Mouse (Mus musculus) kidney, postnatal 25 days (tissue): ENCODE data around the gene Naa80.

ENCODE experiments used
- DNase-seq, 2 experiments: peaks; one replicate each; pipeline ENCODE4 v3.0.0; 2021; ENCODE audit warnings: mixed read lengths in 2 of 2

The Naa80 gene

GRCm38 (mm10) chr9:107578587-107578986 lies at the start of gene Naa80:
TSS of gene Naa80 (plus strand) at chr9:107578887.
- no peak for DNase-seq

GRCm38 (mm10) chr9:107533791-107534407 lies 44.8 kb upstream of the Naa80 start, which contains the start of gene Tmem115:
TSS of gene Tmem115 (plus strand) at chr9:107533945.
- DNase-seq = peak; percentile 92 to 98

DNA sequence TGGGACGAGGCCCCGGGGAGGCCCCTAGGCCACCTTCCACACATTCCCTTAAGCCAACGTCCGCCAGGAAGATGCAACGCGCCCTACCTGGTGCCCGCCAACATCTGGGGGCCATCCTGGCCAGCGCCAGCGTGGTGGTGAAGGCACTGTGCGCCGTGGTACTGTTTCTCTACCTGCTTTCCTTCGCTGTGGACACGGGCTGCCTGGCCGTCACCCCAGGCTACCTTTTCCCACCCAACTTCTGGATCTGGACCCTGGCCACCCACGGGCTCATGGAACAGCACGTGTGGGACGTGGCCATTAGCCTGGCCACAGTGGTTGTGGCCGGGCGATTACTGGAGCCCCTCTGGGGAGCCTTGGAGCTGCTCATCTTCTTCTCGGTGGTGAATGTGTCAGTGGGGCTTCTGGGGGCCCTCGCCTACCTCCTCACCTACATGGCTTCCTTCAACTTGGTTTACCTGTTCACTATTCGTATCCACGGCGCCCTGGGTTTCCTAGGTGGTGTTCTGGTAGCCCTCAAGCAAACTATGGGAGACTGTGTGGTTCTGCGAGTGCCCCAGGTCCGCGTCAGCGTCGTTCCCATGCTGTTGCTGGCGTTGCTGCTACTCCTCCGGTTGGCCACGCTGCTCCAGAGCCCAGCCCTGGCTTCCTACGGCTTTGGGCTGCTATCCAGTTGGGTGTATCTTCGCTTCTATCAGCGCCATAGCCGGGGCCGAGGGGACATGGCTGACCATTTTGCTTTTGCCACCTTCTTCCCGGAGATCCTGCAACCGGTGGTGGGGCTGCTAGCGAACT lies 44.1 kb upstream of the Naa80 start:
- peak; percentile 24 to 59 for DNase-seq

DNA sequence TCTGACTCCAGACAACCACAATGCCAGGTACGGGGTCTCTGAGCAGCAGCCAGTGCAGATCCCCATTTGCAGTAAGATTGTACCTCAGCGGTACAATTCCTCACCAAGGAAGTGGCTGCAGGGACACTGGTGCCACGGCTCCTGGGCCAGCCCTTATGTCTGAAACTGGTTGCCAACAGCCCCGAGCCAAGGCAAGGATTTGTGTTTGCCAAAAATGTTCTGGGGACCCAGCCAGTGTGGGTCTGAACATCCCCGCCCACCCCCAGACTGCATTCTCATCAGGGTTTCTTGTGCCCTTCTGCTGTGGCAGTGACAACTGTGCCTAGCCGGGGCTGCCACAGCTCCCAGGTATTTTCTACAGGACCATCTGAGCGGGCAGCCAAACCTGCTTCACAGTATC lies 40.5 kb upstream of the Naa80 start:
- no peak for DNase-seq

DNA sequence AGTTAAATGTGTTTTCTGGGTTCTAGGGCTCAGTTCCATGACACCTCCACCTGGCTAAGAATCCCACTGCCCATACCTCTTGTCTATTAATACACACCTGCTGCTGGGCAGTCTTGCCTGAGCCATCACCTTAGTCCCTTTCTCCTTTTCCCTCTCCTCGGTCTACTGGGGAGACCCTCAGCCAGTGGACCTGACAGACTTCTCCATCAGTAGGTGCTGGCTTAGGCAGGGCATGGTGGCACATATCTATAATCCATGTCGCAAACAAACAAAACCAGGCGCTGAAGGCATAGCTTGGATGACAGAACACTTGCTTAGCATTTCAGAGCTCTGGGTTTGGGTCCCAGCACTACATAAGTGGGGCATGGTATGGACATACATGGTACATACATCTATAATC lies 40.0 kb upstream of the Naa80 start:
- DNase-seq = no peak

DNA sequence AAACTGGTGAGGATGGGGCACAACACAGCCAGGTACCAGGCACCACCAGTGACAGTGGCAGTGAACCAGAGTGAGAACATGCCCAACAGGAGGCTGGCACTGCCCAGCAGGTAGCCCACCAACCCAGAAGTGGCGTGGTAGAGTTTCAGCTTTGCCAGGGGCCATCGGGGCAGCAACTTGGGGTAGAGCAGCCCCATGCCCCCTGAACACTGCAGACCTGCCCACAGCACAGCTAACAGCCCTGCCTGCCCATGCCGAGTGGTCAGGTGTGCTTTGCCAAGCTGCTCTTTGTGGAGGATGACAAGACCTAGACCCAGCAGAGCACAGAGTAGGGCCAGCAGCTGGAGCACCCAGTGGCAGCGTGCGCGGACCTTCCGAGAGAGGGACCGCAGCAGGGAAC lies 38.7 kb upstream of the Naa80 start:
- no peak for DNase-seq

DNA sequence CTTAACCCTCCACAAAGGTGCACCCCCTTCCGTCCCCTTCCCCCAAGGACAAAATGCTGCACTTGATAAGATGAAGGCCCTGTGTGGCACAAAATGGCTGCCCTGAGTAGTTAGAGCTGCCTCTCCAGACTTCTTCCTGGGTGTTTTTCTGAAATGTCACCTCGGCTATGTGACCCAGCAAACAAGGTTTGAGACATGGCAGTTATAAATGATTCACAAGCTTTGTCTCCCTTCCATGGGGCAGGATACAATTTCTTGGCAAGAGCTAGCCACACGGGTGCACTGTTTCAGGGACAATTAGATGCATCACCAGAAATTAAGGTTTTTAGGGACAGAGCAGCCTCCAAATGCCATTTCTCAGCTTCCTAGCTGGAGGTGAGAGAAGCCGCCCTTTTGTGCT lies 38.3 kb upstream of the Naa80 start:
- DNase-seq = no peak

DNA sequence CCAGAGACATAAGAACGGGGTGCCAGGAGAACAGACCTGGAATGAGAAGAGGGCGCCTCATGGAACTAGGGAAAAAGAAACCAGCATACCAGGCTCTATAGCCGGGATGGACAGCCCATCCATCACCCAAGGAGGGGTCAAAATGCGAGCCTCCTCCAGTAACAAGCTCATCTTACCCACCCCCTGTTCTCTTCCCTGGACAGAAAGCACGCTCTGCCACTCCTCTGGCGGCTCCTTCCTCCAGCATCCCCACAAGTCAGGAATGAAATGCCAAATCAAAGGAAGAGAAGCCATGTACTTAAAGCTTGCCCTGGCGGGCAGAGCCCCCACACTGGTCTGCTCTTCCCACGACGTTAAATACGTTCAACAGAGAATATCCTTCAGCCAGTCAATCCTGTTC lies 37.7 kb upstream of the Naa80 start:
- DNase-seq = no peak

GRCm38 (mm10) chr9:107541474-107542351 lies 37.0 kb upstream of the Naa80 start, which contains the start of the genes Cyb561d2 and Nprl2:
TSS of gene Cyb561d2 (minus strand) at chr9:107542193.
TSS of gene Nprl2 (plus strand) at chr9:107542226.
- DNase-seq = peak; percentile 94 to 96

- DNase-seq = no peak
Observed at GRCm38 (mm10) chr9:107542352-107542686, 36.4 kb upstream of the Naa80 start.

- DNase-seq = no peak
Observed at GRCm38 (mm10) chr9:107542721-107543120, 36.0 kb upstream of the Naa80 start.

GRCm38 (mm10) chr9:107543299-107543698 lies 35.4 kb upstream of the Naa80 start:
- no peak for DNase-seq

- no peak for DNase-seq
Observed at GRCm38 (mm10) chr9:107544196-107544700, 34.4 kb upstream of the Naa80 start.

DNA sequence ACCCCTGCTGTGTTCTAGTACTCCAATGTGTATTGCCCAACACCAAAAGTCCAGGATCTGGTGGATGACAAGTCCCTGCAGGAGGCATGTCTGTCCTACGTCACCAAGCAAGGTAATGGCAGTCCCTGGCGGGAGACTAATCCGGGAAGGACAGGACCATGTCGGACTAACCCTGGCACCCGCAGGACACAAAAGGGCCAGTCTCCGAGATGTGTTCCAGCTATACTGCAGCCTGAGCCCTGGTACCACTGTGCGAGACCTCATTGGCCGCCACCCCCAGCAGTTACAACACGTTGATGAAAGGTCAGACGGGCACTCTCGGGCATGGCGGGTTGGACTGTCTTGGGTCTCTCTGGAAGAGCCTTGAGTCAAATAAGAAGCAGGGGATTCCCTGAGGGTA lies 34.0 kb upstream of the Naa80 start:
- peak in 1 of 2 experiments; percentile 59 for DNase-seq

DNA sequence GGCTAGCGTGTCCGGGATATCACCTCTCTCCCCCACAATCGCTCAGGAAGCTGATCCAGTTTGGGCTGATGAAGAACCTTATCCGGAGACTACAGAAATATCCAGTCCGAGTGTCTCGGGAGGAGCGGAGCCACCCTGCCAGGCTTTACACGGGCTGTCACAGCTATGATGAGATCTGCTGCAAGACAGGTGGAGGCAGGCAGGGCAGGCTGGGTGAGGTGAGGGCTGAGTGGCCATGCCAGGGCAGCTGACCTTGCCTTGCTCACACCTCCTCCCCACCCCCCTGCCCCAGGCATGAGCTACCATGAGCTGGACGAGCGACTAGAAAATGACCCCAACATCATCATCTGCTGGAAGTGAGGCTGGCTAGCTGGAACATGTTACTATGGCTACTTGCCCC lies 33.5 kb upstream of the Naa80 start:
- DNase-seq = peak in 1 of 2 experiments; percentile 56

DNA sequence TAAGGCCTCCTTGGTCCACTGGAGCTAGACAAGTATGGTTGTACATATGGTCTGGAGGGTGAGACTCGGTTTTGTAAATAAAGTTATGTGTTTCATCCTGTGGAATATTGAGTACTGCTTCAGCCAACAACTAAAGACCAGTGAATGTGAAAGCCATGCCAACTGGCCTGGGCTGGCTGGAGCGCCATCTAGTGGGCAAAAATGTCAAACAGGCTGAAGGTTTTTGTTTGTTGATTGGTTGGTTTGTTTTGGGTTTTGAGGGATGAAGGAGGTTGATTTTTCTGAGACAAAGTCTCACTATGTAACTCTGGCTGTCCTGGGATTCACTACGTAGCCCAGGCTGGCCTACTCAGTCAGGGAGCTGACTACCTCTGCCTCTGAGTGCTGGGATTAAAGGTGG lies 33.1 kb upstream of the Naa80 start:
- DNase-seq = peak; percentile 80 to 89

GRCm38 (mm10) chr9:107547026-107547425 lies 31.7 kb upstream of the Naa80 start, which contains the start of gene Zmynd10:
TSS of gene Zmynd10 (plus strand) at chr9:107547298.
- DNase-seq = peak; percentile 98

DNA sequence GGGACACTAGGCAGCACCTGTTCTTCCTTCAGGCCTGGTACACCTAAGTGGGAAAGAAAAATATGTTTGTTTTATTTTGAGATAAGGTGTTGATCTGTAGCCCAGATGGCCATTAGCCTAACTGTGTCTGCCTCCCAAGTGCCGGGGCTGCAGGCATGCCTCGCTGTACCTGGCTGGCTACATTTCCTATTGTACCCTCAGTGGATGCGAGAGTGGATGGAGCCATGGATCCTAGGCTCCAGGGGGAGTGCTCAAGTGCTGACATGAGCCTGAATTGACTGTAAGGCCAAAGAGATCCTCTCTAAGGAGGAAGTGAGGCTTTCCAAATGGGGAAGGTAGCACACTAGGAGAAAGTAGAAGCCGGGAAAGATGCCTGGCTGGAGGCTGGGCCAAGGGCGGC lies 30.7 kb upstream of the Naa80 start:
- DNase-seq = peak in 1 of 2 experiments; percentile 40

- DNase-seq = peak in 1 of 2 experiments; percentile 46
Observed at GRCm38 (mm10) chr9:107548820-107549219, 29.9 kb upstream of the Naa80 start.

GRCm38 (mm10) chr9:107549297-107550074 lies 29.2 kb upstream of the Naa80 start:
- DNase-seq = peak in 1 of 2 experiments; percentile 50

GRCm38 (mm10) chr9:107550491-107551116 lies 28.1 kb upstream of the Naa80 start:
- peak; percentile 84 to 95 for DNase-seq
